Mouse (Mus musculus): ENCODE measurements around the gene Eml4.

The Eml4 gene

DNA sequence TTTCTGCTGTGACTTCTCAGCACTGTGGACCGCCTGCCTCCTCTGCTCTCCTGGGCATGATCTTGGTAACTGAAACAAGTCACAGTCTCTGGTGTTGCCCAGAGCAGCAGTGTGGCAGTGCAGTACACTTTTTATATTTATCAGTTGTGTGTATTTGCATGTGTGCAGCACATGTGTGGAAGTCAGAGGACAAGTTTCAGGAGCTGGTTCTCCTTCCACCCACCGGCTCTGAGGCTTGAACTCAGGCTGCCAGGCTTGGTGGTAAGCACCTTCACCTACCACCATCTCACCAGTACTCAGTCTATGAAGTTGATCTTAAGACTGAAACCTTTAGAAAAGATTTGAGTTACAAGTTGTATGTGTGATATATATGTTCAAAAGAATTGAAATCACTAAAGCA is 28.6 kb downstream of the Eml4 start:
- DNase-seq (ENCODE audit: low read depth, low spot score), result no peak

GRCm38 (mm10) chr17:83379791-83380190 is 29.1 kb downstream of the Eml4 start:
- peak; percentile 15 for DNase-seq (ENCODE audit: low read depth, low spot score)

- no peak for DNase-seq (ENCODE audit: low read depth, low spot score)
Observed at GRCm38 (mm10) chr17:83382752-83383151, 32.0 kb downstream of the Eml4 start.

- no peak for DNase-seq (ENCODE audit: low read depth, low spot score)
Observed at GRCm38 (mm10) chr17:83384981-83385380, 34.2 kb downstream of the Eml4 start.

- DNase-seq (ENCODE audit: low read depth, low spot score), result no peak
Observed at GRCm38 (mm10) chr17:83387161-83387560, 36.4 kb downstream of the Eml4 start.

GRCm38 (mm10) chr17:83394013-83394412 is 43.3 kb downstream of the Eml4 start:
- DNase-seq (ENCODE audit: low read depth, low spot score), result no peak

DNA sequence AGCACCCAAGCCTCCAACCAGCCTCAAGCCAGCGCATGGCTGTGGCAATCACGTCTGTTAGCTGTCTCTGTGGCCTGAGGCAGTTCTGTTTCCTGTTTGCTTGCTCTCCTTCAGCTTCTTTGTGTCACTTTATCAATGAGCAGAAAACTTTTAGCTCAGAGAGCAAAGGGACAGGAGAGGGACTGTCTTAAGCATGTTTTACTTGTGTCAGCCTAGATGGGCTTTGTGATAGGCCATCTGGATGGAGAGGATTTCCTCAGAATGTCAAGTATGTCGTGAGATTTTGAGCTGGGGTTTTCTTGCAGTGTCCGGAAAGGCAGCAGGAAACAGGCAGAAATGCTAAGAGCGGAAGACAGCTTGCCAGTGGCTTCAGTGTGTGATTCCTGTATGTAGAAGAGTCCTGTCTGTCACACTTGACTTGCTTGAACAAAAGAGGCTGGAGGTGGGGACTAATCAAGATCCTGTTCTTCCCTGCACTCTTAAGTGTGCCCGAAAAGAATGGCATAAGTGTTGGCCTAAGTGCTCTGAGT is 46.9 kb downstream of the Eml4 start:
- no peak for DNase-seq (ENCODE audit: low read depth, low spot score)

DNA sequence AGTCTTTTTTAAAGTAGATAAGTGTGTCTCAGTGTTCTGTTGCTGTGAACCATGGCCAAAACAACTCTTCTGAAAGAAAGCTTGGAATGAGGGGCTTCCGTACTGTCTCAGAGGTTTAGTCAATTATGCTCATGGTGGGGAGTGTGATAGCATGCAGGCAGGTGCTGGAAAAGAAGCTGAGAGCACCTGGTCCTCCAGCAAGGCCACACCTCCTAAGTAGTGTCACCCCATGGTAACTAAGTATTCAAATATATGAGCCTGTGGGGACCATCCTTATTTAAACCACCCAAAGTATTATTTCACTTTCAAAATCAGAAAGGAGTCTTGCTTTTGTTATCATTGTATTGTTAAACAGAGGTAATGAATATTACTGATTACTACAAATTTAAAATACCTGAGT is 48.0 kb downstream of the Eml4 start:
- DNase-seq (ENCODE audit: low read depth, low spot score), result no peak

- no peak for DNase-seq (ENCODE audit: low read depth, low spot score)
Observed at GRCm38 (mm10) chr17:83430607-83431006, 79.9 kb downstream of the Eml4 start.

- DNase-seq (ENCODE audit: low read depth, low spot score), result no peak
Observed at GRCm38 (mm10) chr17:83443406-83443805, 92.7 kb downstream of the Eml4 start.

GRCm38 (mm10) chr17:83449583-83449982 is 98.9 kb downstream of the Eml4 start:
- no peak for DNase-seq (ENCODE audit: low read depth, low spot score)

GRCm38 (mm10) chr17:83451367-83451766 is 100.6 kb downstream of the Eml4 start:
- DNase-seq (ENCODE audit: low read depth, low spot score), result no peak

- no peak for DNase-seq (ENCODE audit: low read depth, low spot score)
Observed at GRCm38 (mm10) chr17:83451796-83452195, 101.1 kb downstream of the Eml4 start.

DNA sequence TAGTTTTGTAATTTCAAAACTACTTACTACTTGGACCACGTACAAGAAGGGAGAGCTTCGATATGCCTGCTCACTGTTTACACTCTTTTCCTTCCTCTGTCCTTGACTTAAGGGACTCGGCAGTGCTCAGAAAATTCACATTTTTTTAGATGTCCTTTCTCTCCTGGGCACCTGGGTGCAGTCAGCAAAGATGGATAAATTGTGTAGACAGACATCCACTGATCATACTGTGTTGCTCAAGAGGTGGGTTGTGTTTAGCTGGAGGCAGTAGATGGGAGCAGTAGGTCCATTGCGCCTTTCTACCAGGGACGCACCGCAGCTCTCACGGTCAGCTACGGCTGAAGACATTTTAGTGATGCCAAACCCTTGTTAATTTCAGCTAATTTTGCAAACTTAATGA is 101.7 kb downstream of the Eml4 start:
- DNase-seq (ENCODE audit: low read depth, low spot score), result no peak

DNA sequence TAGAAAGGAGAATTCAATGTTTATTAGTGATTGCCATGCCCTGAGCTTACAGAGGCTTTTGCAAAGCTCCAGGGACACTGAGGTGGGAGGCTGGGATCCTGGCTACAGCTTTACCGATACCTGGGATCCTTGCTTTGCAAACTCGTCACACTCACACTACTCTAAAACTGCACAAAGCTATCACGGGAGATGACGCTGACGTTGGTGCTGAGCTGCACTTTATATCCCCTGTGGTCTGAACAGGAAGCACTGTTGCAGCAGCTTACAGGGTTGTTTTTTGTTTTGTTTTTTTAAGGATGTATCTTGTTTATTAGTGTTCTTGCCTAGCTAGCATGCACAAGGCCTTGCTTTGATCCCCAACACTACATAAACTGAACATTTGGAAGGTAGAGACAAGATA is 102.9 kb downstream of the Eml4 start:
- DNase-seq (ENCODE audit: low read depth, low spot score), result no peak

DNA sequence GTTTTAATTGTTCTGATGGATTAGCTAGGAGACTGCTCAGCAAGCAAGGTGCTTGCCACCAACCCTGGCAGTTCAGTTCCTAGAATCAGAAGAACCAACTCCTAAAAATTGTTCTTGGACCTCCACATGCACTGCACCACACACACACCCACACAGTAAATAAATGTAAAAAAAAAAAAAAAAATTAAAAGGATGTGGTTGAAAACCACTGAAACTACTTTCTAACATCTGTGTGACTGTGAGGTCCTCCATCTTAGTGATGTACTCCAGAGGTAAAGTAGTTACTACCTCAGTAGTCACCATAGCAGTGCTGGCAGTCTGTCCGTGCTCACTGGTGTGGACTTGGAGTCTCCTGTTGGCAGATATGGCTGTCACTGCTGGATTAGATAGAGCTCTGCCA is 106.5 kb downstream of the Eml4 start:
- no peak for DNase-seq (ENCODE audit: low read depth, low spot score)

DNA sequence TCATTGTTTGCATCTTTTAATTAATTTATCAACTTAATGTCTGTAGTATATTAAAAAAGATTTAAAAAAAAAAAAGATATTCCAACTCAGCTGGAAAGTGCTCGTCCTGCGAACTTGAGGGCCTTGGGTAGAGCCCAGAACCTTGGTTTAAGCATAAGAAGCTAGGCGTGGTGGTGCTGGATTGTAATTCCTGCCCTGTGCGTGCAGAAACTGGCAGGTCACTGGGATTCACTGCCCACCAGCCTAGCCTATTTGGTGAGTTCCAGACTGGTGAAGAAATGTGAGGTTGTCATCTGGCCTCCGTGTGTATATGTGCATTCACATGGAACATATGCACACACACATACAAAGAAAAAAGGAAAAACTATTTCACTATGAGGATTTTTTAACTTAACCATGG is 115.2 kb downstream of the Eml4 start:
- DNase-seq (ENCODE audit: low read depth, low spot score), result no peak

DNA sequence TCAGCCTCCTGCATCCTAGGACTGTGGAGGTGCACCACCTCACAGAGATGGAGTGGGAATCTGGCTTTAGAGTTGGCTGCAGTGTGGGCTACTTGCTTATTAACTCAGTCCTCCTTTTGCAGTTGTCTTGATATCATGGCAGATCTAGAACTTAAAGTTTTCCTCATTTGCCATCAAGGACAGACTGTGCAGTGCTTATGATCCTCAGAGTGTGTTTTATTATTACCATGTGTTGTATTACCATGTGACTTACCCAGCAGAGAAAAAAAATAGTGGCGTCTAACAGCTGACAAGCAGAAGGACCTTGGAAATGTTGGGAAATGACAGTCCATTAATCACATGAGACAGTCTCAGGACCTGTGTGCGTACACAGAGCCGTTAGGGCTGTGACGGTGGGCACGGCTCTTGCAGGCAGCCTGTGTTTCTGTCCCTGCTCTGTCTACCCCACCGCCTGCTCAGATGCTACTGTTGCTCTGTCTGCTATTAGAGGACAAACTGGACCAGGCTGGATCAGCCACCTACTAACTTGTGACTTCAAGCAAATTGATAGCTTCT is 116.0 kb downstream of the Eml4 start:
- DNase-seq (ENCODE audit: low read depth, low spot score), result no peak

DNA sequence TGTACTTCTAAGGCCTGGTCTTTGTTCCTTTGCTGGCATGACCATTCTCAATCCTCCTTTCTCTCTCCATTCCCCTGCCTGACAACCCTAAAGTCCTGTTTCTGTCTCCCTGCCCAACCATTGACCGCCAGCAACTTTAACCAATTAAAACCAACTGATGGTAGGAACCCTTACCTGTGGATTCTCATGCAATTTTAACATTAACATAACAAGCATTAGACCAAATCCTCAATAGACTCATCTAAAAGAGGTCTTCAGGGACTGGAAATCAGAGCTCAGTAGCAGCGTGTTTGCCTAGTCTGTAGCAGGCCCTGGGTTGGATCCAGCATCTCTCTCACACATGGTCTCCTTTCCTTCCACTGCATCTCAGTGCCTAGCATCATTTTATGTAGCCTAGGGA is 118.9 kb downstream of the Eml4 start:
- DNase-seq (ENCODE audit: low read depth, low spot score), result no peak

DNA sequence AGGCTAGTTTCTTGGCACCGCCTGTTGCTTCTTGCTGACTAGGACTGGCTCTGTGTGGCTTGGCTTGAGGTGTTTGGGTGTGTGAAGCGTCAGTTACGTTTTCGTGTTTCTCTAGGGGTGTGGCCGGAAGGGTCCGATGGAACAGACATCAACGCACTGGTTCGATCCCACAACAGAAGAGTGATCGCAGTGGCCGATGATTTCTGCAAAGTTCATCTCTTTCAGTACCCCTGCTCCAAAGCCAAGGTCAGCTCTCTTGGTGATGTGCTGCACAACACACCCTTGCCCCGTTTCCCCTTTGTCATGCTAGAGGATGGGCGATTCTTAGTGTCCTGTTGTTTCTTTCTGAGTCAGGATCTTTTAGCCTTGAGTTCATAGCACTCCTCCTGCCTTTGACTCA is 126.4 kb downstream of the Eml4 start:
- no peak for DNase-seq (ENCODE audit: low read depth, low spot score)

- no peak for DNase-seq (ENCODE audit: low read depth, low spot score)
Observed at GRCm38 (mm10) chr17:83481551-83481950, 130.8 kb downstream of the Eml4 start.

DNA sequence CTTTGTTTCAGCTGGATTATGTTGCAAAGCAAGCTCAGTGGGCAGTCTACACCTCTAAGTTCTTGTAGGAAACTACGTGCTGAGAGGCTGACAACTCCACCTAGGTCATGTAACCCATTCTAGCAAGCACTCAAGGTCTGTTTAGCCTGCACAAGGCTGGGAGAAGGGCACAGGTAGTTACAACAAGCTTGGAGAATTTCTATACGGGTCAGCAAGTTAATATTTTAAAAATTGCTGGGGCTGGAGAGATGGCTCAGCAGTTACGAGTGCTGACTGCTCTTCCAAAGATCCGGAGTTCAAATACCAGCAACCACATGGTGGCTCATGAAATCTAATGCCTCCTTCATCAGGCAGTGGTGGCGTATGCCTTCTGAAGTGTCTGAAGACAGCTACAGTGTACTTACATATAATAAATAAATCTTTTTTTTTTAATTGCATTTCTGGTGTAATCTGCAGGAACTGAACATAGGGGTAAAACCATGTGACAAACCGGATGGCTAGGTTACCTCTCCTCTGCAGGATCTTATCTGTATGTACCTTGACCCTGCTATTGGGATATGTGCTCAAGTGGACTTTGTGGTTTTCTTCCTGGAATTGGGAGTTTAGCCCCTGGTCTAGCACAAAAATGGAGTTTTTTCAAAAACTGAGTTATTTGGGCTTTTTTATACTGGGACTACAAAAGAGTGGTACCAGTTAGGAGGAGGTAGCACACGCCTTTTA is 132.2 kb downstream of the Eml4 start:
- DNase-seq (ENCODE audit: low read depth, low spot score), result no peak

- no peak for DNase-seq (ENCODE audit: low read depth, low spot score)
Observed at GRCm38 (mm10) chr17:83483784-83484183, 133.1 kb downstream of the Eml4 start.

Measured in 3T3-L1 (cell line).